In genomic region chr17:24817503-24817902, GRCm38 (mm10) we compare ENCODE assay signal across 15 mouse cellular contexts. TPM values are rescaled to one million over a fixed set of nuclear protein-coding genes. Genes with fewer than 3 reads are reported as not detected.
DNase-seq lines count a peak whose midpoint lies in the region; ATAC-seq and TF ChIP-seq lines count a peak whose summit lies in the region.
"Had no signal": no experiment of that assay in that cellular context is flagged by ENCODE, and none has a peak within 500 bp of the region (broad histone marks: within the 10 kb centered on the region; RNA-seq: fewer than 3 reads in every experiment).

No protein-coding gene starts in this region.

- no peak overlapping the region for H3K9ac ChIP-seq in kidney, embryonic 16.5 days (replicated peaks; ENCODE audit: low read length)
- H3K9ac ChIP-seq: embryonic facial prominence, embryonic 12.5 days had no signal

- H3K27me3 ChIP-seq in kidney, adult 2 months (replicated peaks; ENCODE audit: control insufficient read depth, insufficient read depth, low read length) = no peaks in the 10 kb centered on the region
- H3K27me3 ChIP-seq in kidney, embryonic 16.5 days (ENCODE audit: insufficient read depth, low read length) = no peaks in the 10 kb centered on the region
- H3K27me3 ChIP-seq: embryonic facial prominence, embryonic 12.5 days had no signal

- peaks cover 9% of the 10 kb centered on the region for H3K4me1 ChIP-seq in kidney, adult 2 months (ENCODE audit: control insufficient read depth, insufficient read depth, low read length)
- H3K4me1 ChIP-seq in kidney, embryonic 16.5 days (ENCODE audit: insufficient read depth, low read length) = no peaks in the 10 kb centered on the region
- H3K4me1 ChIP-seq in lung, adult 2 months (ENCODE audit: control insufficient read depth, insufficient read depth, low read length) = no peaks in the 10 kb centered on the region
- H3K4me1 ChIP-seq: embryonic facial prominence, embryonic 12.5 days had no signal

- DNase-seq in kidney, adult 2 months = peak; percentile 36
- peak; percentile 18 for DNase-seq in lung, postnatal 36 days
- no peak for DNase-seq in lung, adult 2 months
- peak; percentile 28 for DNase-seq in brain, embryonic 14.5 days (ENCODE audit: low read depth)
- no peak for DNase-seq in urinary bladder, postnatal 36 days (ENCODE audit: low spot score in 2 of 2)
- DNase-seq in thymus, postnatal 0 days (ENCODE audit: low spot score) = no peak
- DNase-seq: adrenal gland, postnatal 10 days; cerebellum, adult 11 months; heart, postnatal 36 days; kidney, postnatal 10 days; thymus, postnatal 36 days had no signal

- ATAC-seq in kidney, embryonic 16.5 days (ENCODE audit: low FRiP score, low TSS enrichment) = no peak
- ATAC-seq: forebrain, embryonic 16.5 days had no signal

- TF ChIP-seq POLR2A in kidney, adult 2 months (IDR thresholded peaks at IDR 0.05; ENCODE audit: low read depth, low read length) = no peak
- no peak for TF ChIP-seq POLR2A in lung, adult 2 months (IDR thresholded peaks at IDR 0.05; ENCODE audit: borderline replicate concordance, extremely low read depth, low read depth, low read length)
- no peak for TF ChIP-seq POLR2A in brain, embryonic 14.5 days (IDR thresholded peaks at IDR 0.05; ENCODE audit: borderline replicate concordance, extremely low read depth, insufficient read depth, insufficient read length, poor library complexity, severe bottlenecking)

- H3K36me3 ChIP-seq in kidney, adult 2 months (ENCODE audit: control insufficient read depth, insufficient read depth, low read length) = no peaks in the 10 kb centered on the region
- H3K36me3 ChIP-seq in kidney, embryonic 16.5 days (ENCODE audit: insufficient read depth, low read length) = no peaks in the 10 kb centered on the region
- H3K36me3 ChIP-seq: embryonic facial prominence, embryonic 12.5 days had no signal

- WGBS in kidney, adult 2 months = 36% methylated on average over 1 of the region's 1 CpGs
- WGBS in kidney, embryonic 16.5 days = 34% methylated on average over 1 of the region's 1 CpGs
- WGBS in lung, adult 2 months = 35% methylated on average over 1 of the region's 1 CpGs

- H3K27ac ChIP-seq in kidney, adult 2 months (ENCODE audit: insufficient read depth, low read depth, low read length) = no peak overlapping the region
- H3K27ac ChIP-seq in kidney, embryonic 16.5 days (ENCODE audit: low read length) = no peak overlapping the region
- H3K27ac ChIP-seq: embryonic facial prominence, embryonic 12.5 days; macrophage had no signal

- H3K4me3 ChIP-seq in kidney, adult 2 months (ENCODE audit: insufficient read depth, low read depth, low read length) = no peak overlapping the region
- H3K4me3 ChIP-seq in kidney, embryonic 16.5 days (ENCODE audit: low read length) = no peak overlapping the region
- H3K4me3 ChIP-seq in lung, adult 2 months (replicated peaks; ENCODE audit: extremely low read depth, low read depth, low read length) = no peak overlapping the region
- H3K4me3 ChIP-seq: embryonic facial prominence, embryonic 12.5 days had no signal

- 0 out of 2 replicates have a peak, but pooled peaks have one; percentile 2 for TF ChIP-seq CTCF in kidney, adult 2 months (conservative IDR thresholded peaks at IDR 0.05; ENCODE audit: insufficient read depth, insufficient read length, low read depth, low read length)
- TF ChIP-seq CTCF in lung, adult 2 months (IDR thresholded peaks at IDR 0.05; ENCODE audit: insufficient read depth, low read length) = no peak
- no peak for TF ChIP-seq CTCF in brain, embryonic 14.5 days (IDR thresholded peaks at IDR 0.05; ENCODE audit: borderline replicate concordance, extremely low read depth, insufficient read depth, insufficient read length)

- H3K4me2 ChIP-seq in kidney, embryonic 16.5 days (replicated peaks; ENCODE audit: low read depth, low read length) = no peak overlapping the region
- H3K4me2 ChIP-seq: embryonic facial prominence, embryonic 12.5 days had no signal

- H3K9me3 ChIP-seq in kidney, embryonic 16.5 days (ENCODE audit: low read length) = no peaks in the 10 kb centered on the region
- H3K9me3 ChIP-seq: embryonic facial prominence, embryonic 12.5 days had no signal

RNA-seq across cellular contexts. Expression of gene Meiob, which starts 13.4 kb away (rescaled TPM):
- polyA plus RNA-seq in kidney, adult 2 months (2012; rRNA removed) = not detected in 2 replicates
- polyA plus RNA-seq in kidney, embryonic 16.5 days (2015; fragmentation: Nextera tagmentation; extraction: Ambion mirVana) = 0.11 TPM in 1 of 2 replicates, not detected in the other
- polyA plus RNA-seq in lung, adult 2 months (2012; rRNA removed) = not detected in 2 replicates
- not detected in 2 replicates for polyA plus RNA-seq in brain, embryonic 14.5 days (2012; rRNA removed)
- polyA plus RNA-seq in thymus, postnatal 0 days (2015; fragmentation: Nextera tagmentation; extraction: Ambion mirVana) = 0.17 and 0.23 TPM in 2 replicates
- polyA plus RNA-seq: embryonic facial prominence, embryonic 12.5 days; forebrain, embryonic 16.5 days; macrophage had no signal

RNA-seq across cellular contexts. Expression of gene Hagh, which starts 22.4 kb away (rescaled TPM):
- polyA plus RNA-seq in kidney, adult 2 months (2012; rRNA removed) = 636 and 727 TPM in 2 replicates
- polyA plus RNA-seq in kidney, embryonic 16.5 days (2015; fragmentation: Nextera tagmentation; extraction: Ambion mirVana) = 63.4 and 75.6 TPM in 2 replicates
- polyA plus RNA-seq in lung, adult 2 months (2012; rRNA removed) = 56.1 and 83.4 TPM in 2 replicates
- polyA plus RNA-seq in brain, embryonic 14.5 days (2012; rRNA removed) = 39.7 and 46.3 TPM in 2 replicates
- 65.8 and 74.0 TPM in 2 replicates for polyA plus RNA-seq in thymus, postnatal 0 days (2015; fragmentation: Nextera tagmentation; extraction: Ambion mirVana)

RNA-seq across cellular contexts. Expression of gene Fahd1, which starts 32.7 kb away (rescaled TPM):
- 103 and 123 TPM in 2 replicates for polyA plus RNA-seq in kidney, adult 2 months (2012; rRNA removed)
- polyA plus RNA-seq in kidney, embryonic 16.5 days (2015; fragmentation: Nextera tagmentation; extraction: Ambion mirVana) = 50.7 and 52.1 TPM in 2 replicates
- polyA plus RNA-seq in lung, adult 2 months (2012; rRNA removed) = 6.4 and 7.8 TPM in 2 replicates
- polyA plus RNA-seq in brain, embryonic 14.5 days (2012; rRNA removed) = 13.9 and 14.8 TPM in 2 replicates
- polyA plus RNA-seq in thymus, postnatal 0 days (2015; fragmentation: Nextera tagmentation; extraction: Ambion mirVana) = 11.0 and 12.8 TPM in 2 replicates

RNA-seq across cellular contexts. Expression of gene Igfals, which starts 48.3 kb away (rescaled TPM):
- 50.6 and 77.3 TPM in 2 replicates for polyA plus RNA-seq in kidney, adult 2 months (2012; rRNA removed)
- 3.0 and 3.1 TPM in 2 replicates for polyA plus RNA-seq in kidney, embryonic 16.5 days (2015; fragmentation: Nextera tagmentation; extraction: Ambion mirVana)
- polyA plus RNA-seq in lung, adult 2 months (2012; rRNA removed) = 3.0 and 3.9 TPM in 2 replicates
- 0.14 TPM in 1 of 2 replicates, not detected in the other for polyA plus RNA-seq in brain, embryonic 14.5 days (2012; rRNA removed)
- polyA plus RNA-seq in thymus, postnatal 0 days (2015; fragmentation: Nextera tagmentation; extraction: Ambion mirVana) = 2.1 and 2.4 TPM in 2 replicates
- polyA plus RNA-seq: macrophage had no signal

Comparison
In these comparisons a context has a peak if more than half of its experiments do, and no peak if none do; other contexts are left out.
1. DNase-seq: peak in kidney, adult 2 months (single experiment), lung, postnatal 36 days (single experiment) and brain, embryonic 14.5 days (single experiment); none in lung, adult 2 months (single experiment), urinary bladder, postnatal 36 days (0 of 2) and thymus, postnatal 0 days (single experiment).